Mouse (Mus musculus): Measurements from ENCODE around the gene Gm17409. TPM values are rescaled to one million over a fixed set of nuclear protein-coding genes. Genes with fewer than 3 reads are reported as not detected.

The Gm17409 gene
- total RNA-seq (2014; rRNA removed) (not detected in 2 replicates), polyA plus RNA-seq (2015; fragmentation: Nextera tagmentation; extraction: Ambion mirVana) (not detected in 2 replicates)

DNA sequence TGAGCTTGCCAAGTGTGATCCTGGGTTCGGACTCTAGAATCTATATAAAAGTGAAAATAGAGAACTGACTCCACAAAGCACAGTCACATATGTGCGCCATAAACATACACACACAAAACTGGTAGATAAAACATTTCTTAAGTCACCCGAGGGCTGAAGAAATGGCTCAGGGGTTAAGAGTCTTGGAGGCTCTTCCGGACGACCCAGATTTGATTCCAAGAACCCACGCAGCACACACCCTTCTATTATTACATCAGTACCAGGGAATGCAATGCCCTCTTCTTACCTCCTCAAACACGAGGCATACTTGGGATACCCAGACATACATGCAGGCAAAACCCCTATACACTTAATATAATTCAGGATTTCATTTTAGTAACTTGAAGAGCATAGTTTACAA lies at the start of gene Gm17409:
Gene Gm17409 (plus strand): TSS at position 301 of the 400 bp plus-strand sequence.
- Histone ChIP-seq H3K4me2 (ENCODE audit: low read depth, low read length) (no peak within 1 kb of the TSS), H3K4me3 (ENCODE audit: low read length) (no peak within 1 kb of the TSS), H3K9ac (replicated peaks; ENCODE audit: low read length) (no peak within 1 kb of the TSS), H3K27me3 (ENCODE audit: insufficient read depth, low read length) (no peaks in the 10 kb centered on the region), H3K27ac (no peak within 1 kb of the TSS), H3K4me1 (ENCODE audit: insufficient read depth, low read length) (no peaks in the 10 kb centered on the region), H3K9me3 (ENCODE audit: low read length) (no peaks in the 10 kb centered on the region), H3K36me3 (ENCODE audit: insufficient read depth, low read length) (peaks cover 30% of the 10 kb centered on the region; the same call in 1 of the 2 replicates)
- ATAC-seq (no peak), DNase-seq (ENCODE audit: low spot score) (no peak)
- no peak for TF ChIP-seq CTCF (IDR thresholded peaks at IDR 0.05; ENCODE audit: low read depth)
- 91% methylated on average over 7 of the region's 7 CpGs for WGBS

DNA sequence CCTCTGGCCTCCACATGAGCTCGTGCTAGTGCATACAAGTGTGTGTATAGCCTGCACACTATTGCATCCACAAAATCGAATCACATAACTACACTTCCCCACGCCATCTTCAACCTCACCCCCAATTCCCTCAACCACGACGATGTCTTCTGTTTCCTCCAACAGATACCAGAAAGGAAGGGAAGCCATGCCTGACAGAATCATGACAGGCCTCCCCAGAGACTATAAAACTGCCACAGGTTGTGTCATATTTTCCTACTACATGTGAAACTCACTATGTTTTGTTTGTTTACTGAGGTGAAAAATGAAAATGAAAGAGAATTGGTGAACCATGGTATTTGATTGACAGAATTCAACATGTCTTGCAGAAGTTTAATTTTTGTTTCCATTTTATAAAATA lies 46.6 kb upstream of the Gm17409 start:
- H3K27ac ChIP-seq = no peak overlapping the region
- H3K4me1 ChIP-seq (ENCODE audit: insufficient read depth, low read length) = no peaks in the 10 kb centered on the region
- no peak overlapping the region for H3K9ac ChIP-seq (replicated peaks; ENCODE audit: low read length)
- WGBS = 89% methylated on average over 5 of the region's 5 CpGs
- no peaks in the 10 kb centered on the region for H3K36me3 ChIP-seq (ENCODE audit: insufficient read depth, low read length)
- no peak for DNase-seq (ENCODE audit: low spot score)
- no peak for TF ChIP-seq CTCF (IDR thresholded peaks at IDR 0.05; ENCODE audit: low read depth)
- ATAC-seq = no peak
- no peak overlapping the region for H3K4me2 ChIP-seq (ENCODE audit: low read depth, low read length)
- H3K27me3 ChIP-seq (ENCODE audit: insufficient read depth, low read length) = no peaks in the 10 kb centered on the region
- H3K4me3 ChIP-seq (ENCODE audit: low read length) = no peak overlapping the region
- H3K9me3 ChIP-seq (ENCODE audit: low read length) = no peaks in the 10 kb centered on the region

GRCm38 (mm10) chr2:58425436-58426004 lies 44.4 kb upstream of the Gm17409 start:
- WGBS = 90% methylated on average over 13 of the region's 13 CpGs

GRCm38 (mm10) chr2:58432211-58432610 lies 37.7 kb upstream of the Gm17409 start:
- Histone ChIP-seq H3K9ac (replicated peaks; ENCODE audit: low read length) (no peak overlapping the region), H3K27ac (no peak overlapping the region), H3K27me3 (ENCODE audit: insufficient read depth, low read length) (no peaks in the 10 kb centered on the region), H3K4me3 (ENCODE audit: low read length) (no peak overlapping the region), H3K36me3 (ENCODE audit: insufficient read depth, low read length) (no peaks in the 10 kb centered on the region), H3K4me2 (ENCODE audit: low read depth, low read length) (no peak overlapping the region), H3K9me3 (ENCODE audit: low read length) (no peaks in the 10 kb centered on the region), H3K4me1 (ENCODE audit: insufficient read depth, low read length) (no peaks in the 10 kb centered on the region)
- DNase-seq (ENCODE audit: low spot score) = no peak
- ATAC-seq = no peak
- TF ChIP-seq CTCF (IDR thresholded peaks at IDR 0.05; ENCODE audit: low read depth) = no peak
- WGBS = 90% methylated on average over 7 of the region's 7 CpGs

More at GRCm38 (mm10) chr2:58425436-58426004, 44.4 kb upstream of the Gm17409 start:
- Histone ChIP-seq H3K4me2 (ENCODE audit: low read depth, low read length) (no peak overlapping the region), H3K4me1 (ENCODE audit: insufficient read depth, low read length) (no peaks in the 10 kb centered on the region), H3K27ac (no peak overlapping the region), H3K27me3 (ENCODE audit: insufficient read depth, low read length) (no peaks in the 10 kb centered on the region), H3K9me3 (ENCODE audit: low read length) (no peaks in the 10 kb centered on the region), H3K36me3 (ENCODE audit: insufficient read depth, low read length) (no peaks in the 10 kb centered on the region), H3K4me3 (ENCODE audit: low read length) (no peak overlapping the region), H3K9ac (replicated peaks; ENCODE audit: low read length) (no peak overlapping the region)
- no peak for TF ChIP-seq CTCF (IDR thresholded peaks at IDR 0.05; ENCODE audit: low read depth)
- ATAC-seq (no peak), DNase-seq (ENCODE audit: low spot score) (no peak)

- DNase-seq (ENCODE audit: low spot score) = no peak
- 86% methylated on average over 2 of the region's 2 CpGs for WGBS
- Histone ChIP-seq H3K36me3 (ENCODE audit: insufficient read depth, low read length) (no peaks in the 10 kb centered on the region), H3K4me3 (ENCODE audit: low read length) (no peak overlapping the region), H3K4me1 (ENCODE audit: insufficient read depth, low read length) (no peaks in the 10 kb centered on the region), H3K27me3 (ENCODE audit: insufficient read depth, low read length) (no peaks in the 10 kb centered on the region), H3K9ac (replicated peaks; ENCODE audit: low read length) (no peak overlapping the region), H3K9me3 (ENCODE audit: low read length) (no peaks in the 10 kb centered on the region), H3K27ac (no peak overlapping the region), H3K4me2 (ENCODE audit: low read depth, low read length) (no peak overlapping the region)
- TF ChIP-seq CTCF (IDR thresholded peaks at IDR 0.05; ENCODE audit: low read depth) = no peak
- ATAC-seq = no peak
These were observed 36.6 kb upstream of the Gm17409 start for GRCm38 (mm10) chr2:58433317-58433716.

GRCm38 (mm10) chr2:58434438-58434837 lies 35.5 kb upstream of the Gm17409 start:
- no peak for ATAC-seq
- no peaks in the 10 kb centered on the region for H3K36me3 ChIP-seq (ENCODE audit: insufficient read depth, low read length)
- H3K27me3 ChIP-seq (ENCODE audit: insufficient read depth, low read length) = no peaks in the 10 kb centered on the region
- H3K4me2 ChIP-seq (ENCODE audit: low read depth, low read length) = no peak overlapping the region
- no peaks in the 10 kb centered on the region for H3K9me3 ChIP-seq (ENCODE audit: low read length)
- DNase-seq (ENCODE audit: low spot score) = no peak
- H3K9ac ChIP-seq (replicated peaks; ENCODE audit: low read length) = no peak overlapping the region
- no peak overlapping the region for H3K4me3 ChIP-seq (ENCODE audit: low read length)
- no peaks in the 10 kb centered on the region for H3K4me1 ChIP-seq (ENCODE audit: insufficient read depth, low read length)
- no peak overlapping the region for H3K27ac ChIP-seq
- 81% methylated on average over 2 of the region's 2 CpGs for WGBS
- no peak for TF ChIP-seq CTCF (IDR thresholded peaks at IDR 0.05; ENCODE audit: low read depth)

- TF ChIP-seq CTCF (IDR thresholded peaks at IDR 0.05; ENCODE audit: low read depth) = no peak
- Histone ChIP-seq H3K27me3 (ENCODE audit: insufficient read depth, low read length) (no peaks in the 10 kb centered on the region), H3K9me3 (ENCODE audit: low read length) (no peaks in the 10 kb centered on the region), H3K36me3 (ENCODE audit: insufficient read depth, low read length) (no peaks in the 10 kb centered on the region), H3K27ac (no peak overlapping the region), H3K4me2 (ENCODE audit: low read depth, low read length) (no peak overlapping the region), H3K9ac (replicated peaks; ENCODE audit: low read length) (no peak overlapping the region), H3K4me1 (ENCODE audit: insufficient read depth, low read length) (no peaks in the 10 kb centered on the region), H3K4me3 (ENCODE audit: low read length) (no peak overlapping the region)
- no peak for DNase-seq (ENCODE audit: low spot score)
- 91% methylated on average over 13 of the region's 13 CpGs for WGBS
- no peak for ATAC-seq
These were observed 34.4 kb upstream of the Gm17409 start for GRCm38 (mm10) chr2:58435507-58435906.
